Mouse (Mus musculus) ES-Bruce4 (cell line): Measurements from ENCODE around the gene Gsx1. TPM values are rescaled to one million over a fixed set of nuclear protein-coding genes. Genes with fewer than 3 reads are reported as not detected.

Source experiments
- H3K27ac ChIP-seq: 2 replicates; pipeline ENCODE4 v1.5.1; 2012; ENCODE audit warnings: low read length, inconsistent platforms; ENCODE audit not compliant: insufficient read depth
- H3K27me3 ChIP-seq: 2 replicates; pipeline ENCODE4 v1.6.1; 2012; ENCODE audit warnings: mild to moderate bottlenecking, low read length, inconsistent platforms; ENCODE audit not compliant: control insufficient read depth, poor library complexity, insufficient read depth, severe bottlenecking
- H3K36me3 ChIP-seq: 2 replicates; pipeline ENCODE4 v1.6.1; 2012; ENCODE audit warnings: inconsistent platforms, mild to moderate bottlenecking, low read length, moderate library complexity; ENCODE audit not compliant: control insufficient read depth, poor library complexity, insufficient read depth, severe bottlenecking
- H3K4me1 ChIP-seq: one replicate; pipeline ENCODE4 v1.8.1; 2011; ENCODE audit warnings: low read length; ENCODE audit not compliant: control insufficient read depth, insufficient read depth
- H3K4me3 ChIP-seq: 2 replicates; pipeline ENCODE4 v1.5.1; 2011; ENCODE audit warnings: low read depth, mild to moderate bottlenecking, low read length
- H3K9ac ChIP-seq: 2 replicates; pipeline ENCODE4 v1.6.1; 2012; ENCODE audit warnings: low read depth, mild to moderate bottlenecking, inconsistent platforms; ENCODE audit not compliant: poor library complexity, severe bottlenecking
- H3K9me3 ChIP-seq: replicated peaks from 2 replicates; pipeline ENCODE4 v1.6.1; 2012; ENCODE audit warnings: mild to moderate bottlenecking, low read length, inconsistent platforms; ENCODE audit not compliant: control insufficient read depth, poor library complexity, insufficient read depth, severe bottlenecking
- CTCF ChIP-seq: IDR thresholded peaks from one replicate; pipeline ENCODE4 v1.8.1; 2011; ENCODE audit warnings: low read depth, low read length
- EP300 ChIP-seq: IDR thresholded peaks from 2 replicates; pipeline ENCODE4 v1.6.1; 2011; ENCODE audit warnings: low read depth, low read length; ENCODE audit not compliant: insufficient read depth
- POLR2A ChIP-seq: IDR thresholded peaks from one replicate; pipeline ENCODE4 v1.8.1; 2011; ENCODE audit warnings: low read length; ENCODE audit not compliant: insufficient read depth
- polyA plus RNA-seq: library from polyadenylated mRNA; stranded (reverse); fragments of >200 nt; gene quantifications from 2 replicates; pipeline ENCODE4 v1.2.4, GENCODE M21; 2011; ENCODE audit warnings: low read depth; ENCODE audit not compliant: missing spikeins, insufficient read depth, insufficient read length

The Gsx1 gene
- polyA plus RNA-seq, 1 experiment, result not detected

- Histone ChIP-seq H3K4me3 (no peak overlapping the region), H3K9me3 (no peaks in the 10 kb centered on the region), H3K9ac (no peak overlapping the region), H3K27ac (no peak overlapping the region), H3K4me1 (no peaks in the 10 kb centered on the region), H3K27me3 (no peaks in the 10 kb centered on the region), H3K36me3 (no peaks in the 10 kb centered on the region)
- TF ChIP-seq CTCF, result no peak
- no peak for TF ChIP-seq EP300
- no peak for TF ChIP-seq POLR2A
These were observed 47.2 kb downstream of the Gsx1 start for GRCm38 (mm10) chr5:147235406-147236309.

Other genes with a start within 250 kb of the Gsx1 start
- gene Gtf3a, start 240.0 kb upstream of the Gsx1 start, polyA plus RNA-seq, result 75.9 and 80.6 TPM in 2 replicates
- 14.7 and 16.5 TPM in 2 replicates for gene Mtif3, start 224.9 kb upstream of the Gsx1 start, polyA plus RNA-seq
- gene Lnx2, start 112.1 kb upstream of the Gsx1 start, polyA plus RNA-seq, result 9.0 and 9.9 TPM in 2 replicates
- gene Polr1d, start 111.6 kb upstream of the Gsx1 start, polyA plus RNA-seq, result 149 and 155 TPM in 2 replicates
- gene Pdx1, start 81.3 kb downstream of the Gsx1 start, polyA plus RNA-seq, result not detected in 2 replicates
- gene Cdx2, start 118.6 kb downstream of the Gsx1 start, polyA plus RNA-seq, result 0.70 and 1.1 TPM in 2 replicates
- gene Urad, start 133.7 kb downstream of the Gsx1 start, polyA plus RNA-seq, result not detected in 2 replicates
- gene Flt3, start 211.8 kb downstream of the Gsx1 start, polyA plus RNA-seq, result 0.21 TPM in 1 of 2 replicates, not detected in the other
- gene Pan3, start 241.5 kb downstream of the Gsx1 start, polyA plus RNA-seq, result 111 and 114 TPM in 2 replicates